Mouse (Mus musculus) CH12.LX (cell line): ENCODE data around the gene Myo1d.
A peak's percentile ranks its signal among the peaks of the same experiment; 100 is the strongest.

Experiments used
- CHD2 ChIP-seq: IDR thresholded peaks from 2 replicates; pipeline ENCODE4 v1.6.1; 2011; ENCODE audit warnings: low read length, improper control_type of control experiment
- CTCF ChIP-seq, 2 experiments: IDR thresholded peaks in 1 of 2; conservative IDR thresholded peaks in 1 of 2; 2 replicates each; pipeline ENCODE4 v1.5.1; 2011 to 2012; ENCODE audit warnings: low read depth in 2 of 2, low read length in 2 of 2, improper control_type of control experiment in 1 of 2, inconsistent platforms in 1 of 2, mild to moderate bottlenecking in 1 of 2, moderate library complexity in 1 of 2
- KAT2A ChIP-seq: IDR thresholded peaks from 2 replicates; pipeline ENCODE4 v1.6.1; 2012; ENCODE audit warnings: low read length, improper control_type of control experiment, inconsistent platforms; ENCODE audit not compliant: insufficient replicate concordance
- MAX ChIP-seq: IDR thresholded peaks from 2 replicates; pipeline ENCODE4 v1.6.1; 2011; ENCODE audit warnings: low read length, improper control_type of control experiment
- MYC ChIP-seq: IDR thresholded peaks from 2 replicates; pipeline ENCODE4 v1.6.1; 2011; ENCODE audit warnings: low read depth, mild to moderate bottlenecking, improper control_type of control experiment, low read length
- POLR2A ChIP-seq: IDR thresholded peaks from 2 replicates; pipeline ENCODE4 v1.6.1; 2011; ENCODE audit warnings: low read depth, mild to moderate bottlenecking, improper control_type of control experiment, low read length
- SIN3A ChIP-seq: IDR thresholded peaks from 2 replicates; pipeline ENCODE4 v1.6.1; 2012; ENCODE audit warnings: low read length, improper control_type of control experiment, inconsistent platforms
- USF1 ChIP-seq: IDR thresholded peaks from 2 replicates; pipeline ENCODE4 v1.6.1; 2014; ENCODE audit warnings: low read depth, mild to moderate bottlenecking, inconsistent platforms, low read length, improper control_type of control experiment
- ZNF384 ChIP-seq: IDR thresholded peaks from 2 replicates; pipeline ENCODE4 v1.6.1; 2012; ENCODE audit warnings: low read depth, low read length, improper control_type of control experiment, inconsistent platforms

DNA sequence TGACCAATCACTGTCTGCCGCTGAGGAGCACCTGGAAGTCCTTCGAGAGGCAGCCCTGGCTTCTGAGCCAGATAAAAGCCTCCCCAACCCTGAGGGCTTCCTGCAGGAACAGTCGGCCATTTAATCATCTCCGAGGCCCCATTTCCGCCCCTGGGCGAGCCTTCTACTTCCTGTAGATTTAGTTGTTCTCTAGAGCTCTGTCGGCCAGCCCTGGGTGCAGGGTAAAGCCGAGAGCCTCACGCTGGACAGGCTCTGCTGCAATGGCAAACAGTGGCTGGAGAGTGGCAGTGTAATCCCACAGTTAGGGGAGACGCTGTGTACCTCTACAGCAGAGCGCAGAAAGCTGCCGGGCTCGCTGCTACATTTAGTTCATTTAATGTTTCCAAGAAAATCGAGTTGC is 41.5 kb upstream of the Myo1d start:
- TF ChIP-seq ZNF384 (no peak), CTCF (conservative IDR thresholded peaks at IDR 0.05 in 1 of 2, IDR thresholded peaks at IDR 0.05 in 1 of 2; ENCODE audit: low read depth in 2 of 2, low read length in 2 of 2) (peak in 1 of 2 experiments; percentile 33; a peak in 2 of 4 replicates), KAT2A (no peak), MAX (no peak), SIN3A (no peak), POLR2A (no peak), USF1 (no peak), MYC (no peak), CHD2 (no peak)
